Mouse (Mus musculus) stomach, postnatal 0 days (tissue): Measurements from ENCODE around the gene Keg1. TPM values are rescaled to one million over a fixed set of nuclear protein-coding genes. Genes with fewer than 3 reads are reported as not detected.
"Not testable (repeated sequence)": the region's sequence is repeated elsewhere in the genome, so short reads cannot be mapped to it uniquely, and the experiment has no call there.

Experiments used
- ATAC-seq: fragments of 200-750 bp; cut with Nextera tagmentation; 2 replicates; pipeline ENCODE4 v1.8.0; 2017; ENCODE audit not compliant: low FRiP score, low TSS enrichment
- DNase-seq: peaks from one replicate; pipeline ENCODE4 v3.0.0-alpha.2; 2016; ENCODE audit warnings: low spot score
- H3K27ac ChIP-seq: fragments of 300-500 bp; sonication (generic); replicated peaks from 2 replicates; pipeline ENCODE4 v1.5.1; 2014; ENCODE audit warnings: mild to moderate bottlenecking, control low read depth
- H3K27me3 ChIP-seq: fragments of 300-500 bp; sonication (generic); 2 replicates; pipeline ENCODE4 v1.6.1; 2014; ENCODE audit warnings: low read length; ENCODE audit not compliant: control insufficient read depth, insufficient read depth
- H3K36me3 ChIP-seq: fragments of 300-500 bp; sonication (generic); 2 replicates; pipeline ENCODE4 v1.6.1; 2014; ENCODE audit warnings: low read length, mixed read lengths; ENCODE audit not compliant: control insufficient read depth, insufficient read depth
- H3K4me1 ChIP-seq: fragments of 300-500 bp; sonication (generic); replicated peaks from 2 replicates; pipeline ENCODE4 v1.6.1; 2014; ENCODE audit warnings: antibody characterized with exemption; ENCODE audit not compliant: control insufficient read depth, insufficient read depth
- H3K4me2 ChIP-seq: fragments of 300-500 bp; sonication (generic); replicated peaks from 2 replicates; pipeline ENCODE4 v1.6.1; 2014; ENCODE audit warnings: low read depth, mild to moderate bottlenecking, control low read depth, moderate library complexity
- H3K4me3 ChIP-seq: fragments of 300-500 bp; sonication (generic); 2 replicates; pipeline ENCODE4 v1.5.1; 2014; ENCODE audit warnings: low read depth, low read length, control low read depth
- H3K9ac ChIP-seq: fragments of 300-500 bp; sonication (generic); 2 replicates; pipeline ENCODE4 v1.6.1; 2014; ENCODE audit warnings: mild to moderate bottlenecking, low read length, control low read depth, mixed read lengths
- H3K9me3 ChIP-seq: fragments of 300-500 bp; sonication (generic); 2 replicates; pipeline ENCODE4 v1.6.1; 2016; ENCODE audit warnings: low read length; ENCODE audit not compliant: control insufficient read depth
- CTCF ChIP-seq: IDR thresholded peaks from 2 replicates; pipeline ENCODE4 v1.5.1; 2016; ENCODE audit warnings: antibody characterized with exemption, low read depth, mild to moderate bottlenecking, moderate library complexity
- EP300 ChIP-seq: optimal IDR thresholded peaks from 2 replicates; pipeline ENCODE3; 2016; ENCODE audit warnings: antibody characterized with exemption
- WGBS: fragments of 180-500 bp; shearing (Covaris S2); extraction: QIAGEN DNeasy Blood & Tissue Kit; methylation state at CpG from one replicate; pipeline ENCODE4 v1.1.7; 2014; 5-methylcytosine and 5-hydroxymethylcytosine counted together
- polyA plus RNA-seq: library from polyadenylated mRNA; unstranded; fragments of >200 nt; fragmentation: Nextera tagmentation; extraction: Ambion mirVana; gene quantifications from 2 replicates; pipeline ENCODE4 v1.2.1, GENCODE M21; 2015

Gene Keg1
- polyA plus RNA-seq = not detected in 2 replicates

- DNase-seq (no peak), ATAC-seq (no peak)
- 48% methylated on average over 3 of the region's 3 CpGs for WGBS
- no peaks in the 10 kb centered on the region for H3K27me3 ChIP-seq
- H3K9ac ChIP-seq = no peak within 1 kb of the TSS
- no peak within 1 kb of the TSS for H3K4me2 ChIP-seq
- no peaks in the 10 kb centered on the region for H3K36me3 ChIP-seq
- no peak within 1 kb of the TSS for H3K27ac ChIP-seq
- H3K9me3 ChIP-seq = no peaks in the 10 kb centered on the region
- no peak within 1 kb of the TSS for H3K4me3 ChIP-seq
- no peak for TF ChIP-seq CTCF
- no peak for TF ChIP-seq EP300
- H3K4me1 ChIP-seq = no peaks in the 10 kb centered on the region
Observed at GRCm38 (mm10) chr19:12695590-12695989, at the start of gene Keg1. Gene Keg1, plus strand, starts transcription at chr19:12695786.

- TF ChIP-seq CTCF = no peak
- no peak for TF ChIP-seq EP300
- H3K9ac ChIP-seq = no peak overlapping the region
- DNase-seq (no peak), ATAC-seq (no peak)
- no peaks in the 10 kb centered on the region for H3K4me1 ChIP-seq
- no peak overlapping the region for H3K4me2 ChIP-seq
- H3K27me3 ChIP-seq = no peaks in the 10 kb centered on the region
- H3K36me3 ChIP-seq = no peaks in the 10 kb centered on the region
- no peaks in the 10 kb centered on the region for H3K9me3 ChIP-seq
- no peak overlapping the region for H3K27ac ChIP-seq
- no peak overlapping the region for H3K4me3 ChIP-seq
Observed at GRCm38 (mm10) chr19:12649511-12649910, 46.1 kb upstream of the Keg1 start.

GRCm38 (mm10) chr19:12666156-12666555 is 29.4 kb upstream of the Keg1 start:
- H3K9me3 ChIP-seq = peaks cover 4% of the 10 kb centered on the region; the same call in 1 of the 2 replicates
- H3K9ac ChIP-seq = no peak overlapping the region
- H3K4me3 ChIP-seq = no peak overlapping the region
- no peaks in the 10 kb centered on the region for H3K36me3 ChIP-seq
- no peaks in the 10 kb centered on the region for H3K27me3 ChIP-seq
- H3K27ac ChIP-seq = no peak overlapping the region
- no peaks in the 10 kb centered on the region for H3K4me1 ChIP-seq
- H3K4me2 ChIP-seq = no peak overlapping the region
- ATAC-seq (no peak), DNase-seq (no peak)
- TF ChIP-seq CTCF (no peak), EP300 (no peak)
- 83% methylated on average over 1 of the region's 1 CpGs for WGBS

GRCm38 (mm10) chr19:12668601-12669000 is 27.0 kb upstream of the Keg1 start:
- not testable (repeated sequence) for H3K9me3 ChIP-seq, H3K9ac ChIP-seq, DNase-seq, H3K4me3 ChIP-seq, H3K36me3 ChIP-seq, ATAC-seq, H3K4me1 ChIP-seq, H3K27ac ChIP-seq, H3K27me3 ChIP-seq, H3K4me2 ChIP-seq
- 92% methylated on average over 3 of the region's 3 CpGs for WGBS

GRCm38 (mm10) chr19:12670139-12670538 is 25.4 kb upstream of the Keg1 start, which contains the start of gene Olfr1442:
Gene Olfr1442, plus strand, starts transcription at chr19:12670439.
- Histone ChIP-seq H3K4me1 (no peaks in the 10 kb centered on the region), H3K36me3 (no peaks in the 10 kb centered on the region), H3K4me2 (no peak within 1 kb of the TSS), H3K9me3 (no peaks in the 10 kb centered on the region), H3K4me3 (no peak within 1 kb of the TSS), H3K27ac (no peak within 1 kb of the TSS), H3K9ac (no peak within 1 kb of the TSS), H3K27me3 (no peaks in the 10 kb centered on the region)
- no peak for ATAC-seq
- no peak for TF ChIP-seq CTCF
- no peak for TF ChIP-seq EP300
- no peak for DNase-seq

- H3K27ac ChIP-seq = no peak overlapping the region
Observed at GRCm38 (mm10) chr19:12671051-12671450, 24.5 kb upstream of the Keg1 start.

More at GRCm38 (mm10) chr19:12671051-12671450, 24.5 kb upstream of the Keg1 start:
- no peaks in the 10 kb centered on the region for H3K36me3 ChIP-seq
- 75% methylated on average over 4 of the region's 4 CpGs for WGBS
- no peak overlapping the region for H3K4me3 ChIP-seq
- no peak for ATAC-seq
- no peaks in the 10 kb centered on the region for H3K9me3 ChIP-seq
- TF ChIP-seq EP300 (no peak), CTCF (no peak)
- no peaks in the 10 kb centered on the region for H3K4me1 ChIP-seq
- H3K9ac ChIP-seq = no peak overlapping the region
- no peaks in the 10 kb centered on the region for H3K27me3 ChIP-seq
- DNase-seq = no peak
- H3K4me2 ChIP-seq = no peak overlapping the region
